Mouse (Mus musculus) E14TG2a.4 (cell line): ENCODE measurements around the gene Zfp385c.

Experiments used
- CTCF ChIP-seq: conservative IDR thresholded peaks from 2 replicates; pipeline ENCODE4 v1.5.1; 2014; ENCODE audit warnings: low read length
- NANOG ChIP-seq: IDR thresholded peaks from 2 replicates; pipeline ENCODE4 v1.6.1; 2014; ENCODE audit warnings: borderline replicate concordance, low read length, mixed read lengths

DNA sequence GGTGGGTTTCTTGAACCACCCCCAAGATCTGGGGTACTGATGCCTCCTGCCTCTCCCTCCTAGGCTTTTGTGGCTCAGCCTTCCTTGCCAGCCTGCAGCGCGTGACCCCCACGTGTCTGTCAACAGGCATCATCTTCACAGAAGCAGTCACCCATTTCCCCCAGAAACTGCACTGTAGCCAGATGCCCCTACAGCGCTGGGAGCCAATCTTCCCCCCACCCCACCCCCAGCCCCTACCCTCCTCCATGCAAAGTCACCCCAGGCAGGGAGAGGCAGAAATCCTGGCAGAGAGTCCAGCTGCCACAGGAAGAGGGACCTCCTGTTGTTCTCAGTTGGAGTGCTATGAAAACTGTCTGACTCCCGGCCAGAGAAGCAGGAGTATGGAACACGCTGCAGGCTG lies 35.8 kb downstream of the Zfp385c start:
- TF ChIP-seq CTCF (no peak), NANOG (no peak)
